Mouse (Mus musculus): ENCODE measurements around the gene 9130019O22Rik.

- no peak for TF ChIP-seq EP300 (optimal IDR thresholded peaks at IDR 0.05)
- no peak for TF ChIP-seq CTCF (IDR thresholded peaks at IDR 0.05; ENCODE audit: low read depth)
Measured at GRCm38 (mm10) chr7:127357871-127358270, 29.1 kb downstream of the 9130019O22Rik start.
